Mouse (Mus musculus) mature B cell (primary cell): ENCODE results near the gene Frat1.

Experiments used
- in situ Hi-C: fragments of 300-500 bp; cut with MboI; formaldehyde crosslinking; loops from 2 replicates; pipeline ENCODE4 v1.14.3; 2019

Frat1 gene

DNA sequence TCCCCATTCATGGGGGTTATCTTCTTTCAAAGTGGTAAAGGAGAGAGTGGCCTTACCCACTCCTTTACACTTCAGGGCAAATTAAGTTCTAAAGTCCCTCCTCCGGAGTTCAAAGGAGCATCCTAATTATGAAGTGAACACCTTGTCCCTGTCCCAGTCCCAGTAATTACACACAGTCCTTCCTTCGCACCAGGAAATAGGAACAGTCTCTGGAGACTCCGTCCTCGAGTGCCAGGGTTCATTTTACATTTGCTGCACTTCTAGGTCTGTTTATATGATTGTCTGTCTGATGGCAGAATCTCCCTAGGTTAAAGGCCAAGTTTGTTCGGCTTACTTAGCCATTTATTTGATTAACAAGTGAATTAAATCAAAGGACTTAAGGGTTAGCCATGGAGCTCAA is 13.4 kb upstream of the Frat1 start:
- in situ Hi-C loops: no loop called here

- in situ Hi-C loops: no loop called here
These were observed 12.9 kb upstream of the Frat1 start for GRCm38 (mm10) chr19:41816915-41817314.

DNA sequence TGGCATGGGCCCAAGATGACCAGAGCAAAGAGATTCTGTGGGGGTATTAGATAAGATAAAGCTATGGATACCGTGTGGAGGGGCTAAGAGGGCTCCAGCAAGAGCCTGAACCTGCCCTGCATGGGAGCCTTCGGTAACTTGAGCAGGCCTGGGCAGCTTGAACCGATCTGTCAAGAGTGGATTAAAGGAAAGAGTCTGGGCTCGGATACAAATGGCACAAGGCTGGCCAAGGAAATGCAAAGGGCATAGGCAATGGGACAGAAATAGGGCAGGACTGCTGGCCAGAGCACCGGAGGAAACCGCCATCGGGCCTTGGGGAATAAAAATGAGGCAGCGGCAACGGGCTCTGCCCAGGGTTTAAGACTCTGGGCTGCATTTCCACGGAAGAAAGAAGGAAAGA is 12.4 kb upstream of the Frat1 start:
- in situ Hi-C loops: no loop called here

- in situ Hi-C loops: no loop called here
These were observed 11.0 kb upstream of the Frat1 start for GRCm38 (mm10) chr19:41818749-41819148.

DNA sequence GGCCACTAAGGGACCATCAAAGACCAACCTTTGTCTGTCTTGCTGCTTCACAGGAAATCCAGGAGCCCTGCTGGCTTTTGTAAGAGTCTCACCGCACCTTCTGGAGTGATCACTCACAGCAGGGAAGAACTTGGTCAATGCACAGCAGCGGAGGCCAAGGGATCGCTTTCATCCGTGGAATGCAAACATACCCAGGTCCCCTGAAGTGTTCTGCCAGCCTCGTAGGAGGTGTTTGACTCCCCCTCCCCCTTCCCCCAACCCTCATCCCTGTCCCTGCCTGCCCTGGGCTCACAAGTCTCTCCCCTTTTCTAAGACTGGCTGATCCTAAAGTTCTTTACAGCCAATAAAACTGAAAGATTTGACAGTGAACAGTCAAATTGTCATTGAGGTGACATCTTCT is 8.3 kb upstream of the Frat1 start:
- in situ Hi-C loops: no loop called here

GRCm38 (mm10) chr19:41822589-41822988 is 7.2 kb upstream of the Frat1 start:
- in situ Hi-C loops: no loop called here

DNA sequence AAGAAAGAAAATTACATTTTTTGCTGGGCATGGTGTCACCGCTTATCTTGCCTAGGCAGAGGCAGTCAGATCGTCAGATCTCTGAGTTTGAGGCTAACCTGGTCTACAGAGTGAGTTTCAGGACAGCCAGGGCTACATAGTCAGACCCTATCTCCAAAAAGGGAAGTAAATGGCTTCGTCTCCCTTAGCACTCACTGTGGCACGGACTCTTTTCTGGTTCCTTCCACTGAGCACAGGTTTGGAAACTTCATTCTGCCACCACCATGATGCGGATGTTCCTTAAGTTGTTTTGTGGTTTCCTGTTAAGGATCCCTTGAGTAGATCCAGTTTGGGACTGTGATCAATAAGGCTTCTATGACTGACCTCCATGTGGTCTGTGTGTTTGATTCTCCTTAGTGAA is 4.8 kb upstream of the Frat1 start:
- in situ Hi-C loops: no loop called here

DNA sequence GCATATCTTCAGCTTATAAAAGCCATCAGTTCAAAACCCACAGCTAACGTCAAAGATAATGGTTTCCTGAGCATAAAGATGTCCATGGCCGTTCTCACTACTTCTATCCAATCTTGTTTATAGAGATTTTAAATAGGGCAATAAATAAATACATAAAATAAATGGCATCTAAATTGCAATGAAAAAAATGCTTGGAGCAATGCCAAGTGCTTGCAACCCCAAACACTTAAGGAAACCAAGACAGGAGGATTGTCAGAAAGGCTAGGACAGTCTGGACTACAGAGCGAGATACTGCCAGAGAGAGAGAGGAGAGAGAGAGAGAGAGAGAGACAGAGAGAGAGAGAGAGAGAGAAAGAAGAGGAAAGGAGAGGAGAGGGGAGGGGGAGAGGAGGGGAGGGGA is 3.2 kb upstream of the Frat1 start:
- in situ Hi-C loops: no loop called here

- in situ Hi-C loops: no loop called here
These were observed 829 bp upstream of the Frat1 start for GRCm38 (mm10) chr19:41828941-41829340.

DNA sequence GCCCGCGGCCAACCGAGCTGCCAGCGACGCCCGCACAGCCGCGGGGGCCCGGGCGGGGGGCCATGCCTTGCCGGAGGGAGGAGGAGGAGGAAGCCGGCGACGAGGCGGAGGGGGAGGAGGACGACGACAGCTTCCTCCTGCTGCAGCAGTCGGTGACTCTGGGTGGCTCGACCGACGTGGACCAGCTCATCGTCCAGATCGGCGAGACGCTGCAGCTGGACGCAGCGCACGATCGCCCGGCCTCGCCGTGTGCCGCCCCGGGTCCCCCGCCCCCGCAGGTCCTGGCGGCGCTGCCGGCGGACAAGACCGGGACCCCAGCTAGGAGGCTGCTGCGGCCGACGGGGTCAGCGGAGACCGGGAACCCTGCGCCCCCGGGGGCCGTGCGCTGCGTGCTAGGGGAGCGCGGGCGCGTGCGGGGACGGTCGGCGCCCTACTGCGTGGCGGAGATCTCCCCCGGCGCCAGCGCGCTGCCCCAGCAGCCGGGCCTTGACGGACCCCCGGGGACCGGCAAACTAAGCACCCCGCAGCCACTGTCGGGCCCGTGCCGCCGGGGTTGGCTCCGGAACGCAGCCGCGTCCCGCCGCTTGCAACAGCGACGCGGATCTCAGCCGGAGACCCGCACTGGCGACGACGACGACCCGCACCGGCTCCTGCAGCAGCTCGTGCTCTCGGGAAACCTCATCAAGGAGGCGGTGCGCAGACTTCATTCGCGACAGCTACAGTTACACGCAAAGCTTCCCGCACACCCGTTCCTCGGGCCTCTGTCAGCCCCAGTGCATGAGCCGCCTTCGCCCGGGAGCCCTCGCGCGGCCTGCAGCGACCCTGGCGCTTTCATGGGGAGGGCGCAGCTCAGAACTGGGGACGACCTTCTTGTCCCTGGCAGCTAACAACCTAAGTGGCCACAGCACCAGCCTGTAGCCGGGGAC is 599 bp downstream of the Frat1 start:
- in situ Hi-C loops: no loop called here

DNA sequence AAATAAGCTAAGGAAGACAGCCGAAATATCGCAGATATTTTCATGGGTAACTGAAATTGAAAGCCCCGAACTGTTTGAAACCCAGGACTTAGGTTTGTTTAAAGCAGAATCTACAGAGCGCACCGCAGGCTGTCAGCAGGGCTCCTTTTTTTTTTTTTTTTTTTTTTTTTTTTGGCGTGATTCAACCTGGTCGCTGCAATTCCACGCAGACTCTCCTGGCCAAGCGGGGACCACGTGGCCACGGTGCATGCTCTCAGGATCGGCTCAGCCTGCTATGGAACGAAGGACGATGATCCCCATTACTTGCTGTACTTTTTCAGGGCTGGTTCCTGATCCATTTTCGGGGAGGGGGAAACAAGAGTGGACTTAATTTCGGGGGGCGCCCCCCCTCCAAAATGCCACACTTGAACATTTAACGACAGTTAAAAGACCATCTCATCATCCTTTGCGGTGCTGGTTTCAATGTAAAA is 1.4 kb downstream of the Frat1 start:
- in situ Hi-C loops: no loop called here

GRCm38 (mm10) chr19:41831718-41832391 is 2.1 kb downstream of the Frat1 start:
- in situ Hi-C loops: no loop called here

GRCm38 (mm10) chr19:41832501-41833201 is 2.9 kb downstream of the Frat1 start:
- in situ Hi-C loops: no loop called here

GRCm38 (mm10) chr19:41835407-41835806 is 5.6 kb downstream of the Frat1 start:
- in situ Hi-C loops: no loop called here

DNA sequence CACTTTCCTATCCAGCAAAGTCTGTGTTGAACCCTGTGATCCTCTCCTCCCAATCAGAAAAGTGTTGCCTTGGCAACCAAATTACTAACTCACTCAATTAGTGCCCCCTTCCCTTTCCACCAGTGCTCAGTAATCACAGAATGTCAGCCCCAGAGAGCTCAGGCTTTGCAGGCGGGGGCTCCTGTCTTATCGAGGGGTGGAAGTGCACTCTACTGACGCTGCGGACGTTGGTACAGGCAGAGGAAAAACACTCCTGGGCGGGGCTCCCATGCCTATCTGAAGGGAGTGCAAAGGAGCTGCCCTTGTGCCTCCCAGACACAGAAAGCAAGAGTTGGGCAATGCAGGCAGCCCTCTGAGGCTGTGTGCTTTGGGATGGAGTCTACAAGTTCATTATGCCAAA is 6.0 kb downstream of the Frat1 start:
- in situ Hi-C loops: no loop called here

DNA sequence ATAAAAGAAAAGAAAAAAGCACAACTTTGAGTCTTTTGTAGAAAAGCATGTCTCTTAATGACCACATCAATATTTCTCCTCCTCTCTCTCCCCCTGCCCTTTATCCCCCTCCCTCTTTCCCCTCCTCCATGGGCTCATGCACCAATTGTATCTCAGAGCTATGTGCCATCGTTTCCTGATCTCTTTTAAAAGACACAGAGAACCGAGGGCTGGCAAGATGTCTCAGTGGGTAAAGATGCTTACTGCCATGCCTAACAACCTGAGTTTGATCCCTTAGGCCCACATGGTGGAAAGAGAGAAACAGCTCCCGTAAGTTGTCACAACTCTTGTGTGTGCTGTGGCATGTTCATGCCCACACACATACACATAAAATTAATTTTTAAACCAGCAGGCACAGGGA is 6.9 kb downstream of the Frat1 start:
- in situ Hi-C loops: no loop called here

DNA sequence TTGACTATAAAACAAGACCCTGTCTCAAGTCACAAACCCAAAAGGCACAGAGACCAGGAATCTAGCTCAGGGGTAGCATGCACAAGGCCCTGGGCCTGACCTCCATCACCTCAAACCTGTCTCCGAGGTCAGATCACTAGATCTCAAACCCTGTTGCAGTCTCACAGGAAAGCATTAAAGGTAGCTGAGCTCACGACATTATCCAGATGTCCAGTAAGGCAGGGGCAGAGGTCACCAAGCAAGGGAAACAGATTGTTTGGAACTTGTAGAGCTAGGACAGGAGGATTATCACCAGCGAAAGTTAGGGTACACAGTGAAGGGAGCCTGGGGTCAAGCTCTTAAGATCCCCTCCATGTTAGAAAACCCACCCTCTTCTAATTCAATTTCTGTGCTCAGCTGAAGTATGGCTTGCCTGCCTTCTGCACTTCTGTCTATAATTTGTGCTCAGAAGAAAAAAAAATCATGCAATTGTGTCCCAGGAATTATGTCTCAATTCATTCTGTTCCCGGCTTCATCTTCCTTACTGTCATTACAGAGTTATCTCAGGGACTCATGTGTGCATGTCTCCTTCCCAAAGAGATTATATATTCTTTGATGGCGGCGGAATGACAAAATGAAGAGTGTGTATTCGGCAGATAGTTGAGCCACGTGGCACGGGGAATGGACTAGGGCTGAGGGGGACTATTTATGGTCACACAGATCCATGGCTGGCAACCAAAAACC is 7.6 kb downstream of the Frat1 start:
- in situ Hi-C loops: no loop called here

DNA sequence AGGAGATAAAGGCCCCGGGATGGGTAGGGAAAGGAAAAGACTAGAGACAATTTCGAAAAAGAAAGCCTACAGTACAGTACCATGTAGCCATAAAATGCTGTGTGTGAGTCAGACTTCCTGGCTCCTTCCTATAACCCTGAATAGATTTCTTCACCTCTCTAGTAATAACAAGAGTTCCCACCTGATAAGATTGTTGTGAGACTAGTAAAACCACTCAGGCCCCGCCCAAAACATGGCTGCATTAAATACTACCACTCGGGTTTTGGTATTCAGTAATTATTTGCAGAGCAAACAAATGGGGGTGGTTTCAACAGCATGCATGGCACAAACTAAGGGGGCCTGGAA is 8.1 kb downstream of the Frat1 start:
- in situ Hi-C loops: no loop called here

GRCm38 (mm10) chr19:41838808-41839207 is 9.0 kb downstream of the Frat1 start:
- in situ Hi-C loops: no loop called here

DNA sequence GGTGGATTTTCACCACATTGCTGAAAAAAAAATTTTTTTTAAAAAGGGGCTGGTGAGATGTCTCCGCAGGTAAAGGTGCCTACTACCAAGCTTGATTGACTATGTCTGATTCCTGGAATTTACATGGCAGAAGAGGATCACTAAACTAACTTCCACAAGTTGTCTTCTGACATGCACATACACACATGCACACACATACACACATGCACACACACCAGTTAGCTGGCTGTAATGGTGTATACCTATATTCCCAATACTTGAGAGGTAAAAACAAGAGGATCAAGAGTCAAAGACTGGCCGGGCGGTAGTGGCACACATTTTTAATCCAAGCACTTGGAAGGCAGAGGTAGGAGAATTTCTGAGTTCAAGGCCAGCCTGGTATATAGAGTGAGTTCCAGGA is 9.9 kb downstream of the Frat1 start:
- in situ Hi-C loops: no loop called here

DNA sequence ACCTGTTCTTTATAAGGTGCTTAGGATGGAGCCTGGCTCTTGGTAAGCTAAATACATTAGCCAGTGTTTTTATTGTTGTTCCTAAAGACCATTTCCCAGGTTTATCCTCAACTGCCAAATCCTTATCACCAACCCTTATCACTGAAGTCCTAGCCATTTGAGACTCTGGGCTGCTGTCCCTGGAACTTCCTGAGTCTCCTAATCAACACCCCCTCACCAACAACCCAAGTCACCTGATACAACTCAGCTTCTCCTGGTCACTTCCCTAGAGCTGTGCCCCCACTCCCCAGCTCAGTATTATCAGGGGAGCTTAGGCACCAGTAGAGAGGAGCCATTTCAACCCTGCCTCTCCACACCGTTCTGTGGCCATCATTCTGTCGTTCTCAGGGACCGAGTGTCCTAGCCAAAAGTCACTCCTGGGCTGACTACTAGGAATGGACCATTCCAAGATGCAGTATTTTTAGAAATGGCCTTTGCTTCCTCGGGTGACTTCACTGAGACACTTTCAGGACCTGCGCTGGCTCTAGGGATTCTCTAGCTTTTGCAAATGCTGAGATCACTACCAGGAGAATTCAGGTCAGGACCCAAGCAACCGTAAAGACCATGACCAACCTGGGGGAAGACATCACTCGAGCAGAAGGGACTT is 11.5 kb downstream of the Frat1 start:
- in situ Hi-C loops: no loop called here

GRCm38 (mm10) chr19:41842196-41842595 is 12.4 kb downstream of the Frat1 start:
- in situ Hi-C loops: no loop called here
